Mouse (Mus musculus) megakaryocyte, embryonic 14.5 days (primary cell): ENCODE results near the gene Gm17651.

Source experiments
- FLI1 ChIP-seq: IDR thresholded peaks from 2 replicates; pipeline ENCODE4 v1.6.1; 2012; ENCODE audit warnings: low read length, inconsistent platforms, mixed read lengths
- GATA1 ChIP-seq: IDR thresholded peaks from 3 replicates; pipeline ENCODE4 v1.6.1; 2012; ENCODE audit warnings: mixed read lengths, low read length, inconsistent platforms, borderline replicate concordance

- TF ChIP-seq GATA1 (no peak), FLI1 (no peak)
Observed at GRCm38 (mm10) chr3:97651604-97652003, 22.9 kb downstream of the Gm17651 start.
